Mouse (Mus musculus) v-Abl transformed pro-B cells (cell line): ENCODE measurements around the gene Trove2.

Experiments used
- in situ Hi-C, 2 experiments: fragments of 400-800 bp; cut with MboI; formaldehyde crosslinking; loops; one replicate each; pipeline ENCODE4 v1.15.1; 2025; ENCODE audit not compliant: unreplicated experiment in 2 of 2

The Trove2 gene

DNA sequence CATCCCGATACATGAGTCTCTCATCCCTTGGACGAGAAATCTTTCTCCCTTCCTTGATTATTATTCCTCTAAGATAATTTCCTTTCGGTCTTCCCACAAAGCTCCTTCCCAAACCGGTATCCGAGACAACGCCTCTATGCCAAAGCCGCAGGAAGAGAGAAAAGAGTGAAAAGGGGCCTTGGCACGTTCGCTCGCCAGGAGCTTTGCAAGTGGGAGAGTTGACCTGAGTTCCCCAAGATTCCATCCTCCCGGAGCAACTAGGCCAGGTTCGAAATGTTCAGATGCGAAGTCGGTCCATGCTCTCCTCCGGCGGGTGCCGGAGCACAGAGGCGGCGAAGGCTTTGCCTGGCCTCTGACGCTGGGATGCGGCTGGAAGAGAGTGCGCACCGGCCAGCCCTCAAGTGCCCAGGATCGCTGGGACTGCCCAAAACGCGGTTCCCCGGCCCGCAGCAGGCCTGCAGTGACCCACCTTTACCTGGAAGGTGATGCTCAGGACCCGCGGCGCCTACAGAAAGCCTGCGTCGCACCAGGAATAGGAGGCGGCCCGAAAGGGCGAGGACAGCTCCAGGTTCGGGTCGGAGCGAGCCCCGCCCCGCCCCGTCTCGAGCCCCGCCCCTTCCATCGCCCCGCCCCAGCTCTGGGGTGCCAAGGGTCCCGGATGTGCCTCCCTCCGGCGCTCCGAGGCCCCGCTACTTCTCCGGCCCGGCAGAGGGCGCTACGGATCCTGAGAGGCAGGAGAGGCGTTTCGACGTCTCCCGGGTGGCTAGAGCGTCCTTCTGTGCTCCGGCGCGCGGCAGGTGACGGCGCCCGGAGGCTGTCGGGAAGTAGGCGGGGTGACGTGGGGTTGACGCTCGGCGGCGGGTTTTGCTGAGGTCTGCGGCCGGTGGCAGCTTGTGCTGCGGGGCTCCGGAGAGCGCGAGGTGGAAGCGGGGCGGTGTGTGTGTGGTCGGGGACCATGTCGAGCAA lies at the start of gene Trove2, which contains the start of gene Uchl5:
TSS of gene Trove2 (minus strand) at position 623 of the 966 bp plus-strand sequence.
TSS of gene Uchl5 (plus strand) at position 827 of the 966 bp plus-strand sequence.
- in situ Hi-C loops: loop anchor here (25.0 kb wide), 1 partner anchor 986 kb away; no protein-coding TSS in a partner anchor

DNA sequence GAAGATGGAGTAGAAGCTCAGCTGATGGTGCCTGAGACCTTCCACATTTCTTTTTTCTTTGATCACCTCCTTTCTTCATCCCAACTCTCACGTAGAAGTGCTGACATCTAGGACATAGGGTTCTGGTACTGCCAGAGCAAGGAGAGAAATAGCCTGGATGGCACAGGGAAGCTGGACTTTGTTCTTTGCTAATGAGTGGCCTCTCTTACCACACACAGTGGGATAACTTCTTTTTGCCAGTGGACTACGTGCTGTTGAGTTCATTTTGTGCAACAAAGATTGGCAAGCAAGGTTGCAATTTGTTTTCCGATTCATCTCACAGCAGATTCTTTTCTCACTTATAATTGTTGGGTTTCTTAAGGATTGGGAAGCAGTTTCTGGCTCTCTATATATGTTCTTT lies 45.8 kb upstream of the Trove2 start:
- in situ Hi-C loops: no loop called here

DNA sequence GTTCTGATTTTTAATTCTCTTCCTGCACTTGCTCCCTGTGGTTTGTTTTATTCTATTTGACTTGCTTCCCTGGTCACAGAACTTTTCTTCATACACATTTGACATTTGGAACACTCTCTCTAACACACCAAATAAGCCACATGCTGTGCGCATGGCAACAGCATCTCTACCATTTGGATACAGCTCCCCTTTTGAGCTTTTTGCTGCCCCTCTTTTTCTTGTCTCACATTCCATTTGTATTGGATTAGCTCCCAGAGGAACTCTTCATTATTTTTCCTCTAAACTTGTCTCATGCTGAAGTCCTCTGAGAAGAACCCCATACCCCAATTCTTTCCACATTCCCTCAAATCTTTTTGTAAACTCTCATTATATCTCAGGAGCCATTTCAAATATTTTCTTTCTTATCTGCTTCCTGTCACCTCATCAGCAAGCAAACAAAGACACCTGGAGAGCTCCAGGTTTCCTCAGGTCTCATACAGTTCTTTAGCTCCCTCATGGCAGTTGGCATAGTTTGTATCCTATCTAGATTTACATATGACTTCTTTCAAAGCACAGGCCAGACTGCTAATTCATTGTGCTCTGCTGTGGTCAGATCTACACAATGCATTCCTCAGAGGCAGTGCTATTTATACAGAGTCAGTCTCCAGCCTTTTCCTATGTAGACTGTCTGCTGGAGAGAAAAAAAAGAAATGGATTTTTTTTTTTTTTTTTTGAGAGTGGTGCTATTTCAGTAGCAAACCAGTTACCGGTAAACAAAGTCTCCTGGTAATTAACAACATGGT lies 43.4 kb upstream of the Trove2 start:
- in situ Hi-C loops: no loop called here

DNA sequence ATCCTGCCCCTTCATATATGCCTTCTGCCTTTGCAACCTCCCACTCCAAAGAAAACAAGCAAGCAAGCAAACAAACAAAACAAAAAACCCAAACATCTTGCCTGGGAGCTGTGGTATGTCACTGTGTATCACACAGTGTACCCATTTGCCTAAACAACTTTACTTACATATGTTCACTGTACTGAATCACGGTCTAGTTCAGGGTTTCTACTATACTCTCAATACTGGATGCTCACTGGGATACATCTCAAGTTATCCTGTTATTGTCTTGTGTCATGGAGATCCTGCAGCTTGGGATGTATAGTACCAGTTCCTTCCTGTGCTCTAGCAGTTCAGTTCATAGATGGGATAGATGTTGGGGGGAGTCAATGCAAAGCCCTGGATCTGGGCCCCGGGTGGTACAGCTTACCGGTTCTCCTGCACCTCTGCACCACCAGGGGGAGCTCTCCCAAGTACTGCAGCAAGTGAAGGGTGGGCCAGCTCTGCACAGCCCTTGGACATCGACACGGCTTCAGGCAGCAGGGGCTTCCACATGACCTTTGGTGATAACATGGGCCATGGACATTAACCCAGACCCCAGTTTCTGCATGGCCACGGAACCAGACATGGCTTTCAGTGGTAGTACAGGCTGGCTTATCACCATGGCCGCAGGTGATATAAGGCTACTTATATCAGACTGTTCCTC lies 37.0 kb upstream of the Trove2 start:
- in situ Hi-C loops: loop anchor here (5.0 kb wide), 3 partner anchors 103 to 373 kb away; partner anchors contain the start of gene Rgs2 (in 1 of the 2)

DNA sequence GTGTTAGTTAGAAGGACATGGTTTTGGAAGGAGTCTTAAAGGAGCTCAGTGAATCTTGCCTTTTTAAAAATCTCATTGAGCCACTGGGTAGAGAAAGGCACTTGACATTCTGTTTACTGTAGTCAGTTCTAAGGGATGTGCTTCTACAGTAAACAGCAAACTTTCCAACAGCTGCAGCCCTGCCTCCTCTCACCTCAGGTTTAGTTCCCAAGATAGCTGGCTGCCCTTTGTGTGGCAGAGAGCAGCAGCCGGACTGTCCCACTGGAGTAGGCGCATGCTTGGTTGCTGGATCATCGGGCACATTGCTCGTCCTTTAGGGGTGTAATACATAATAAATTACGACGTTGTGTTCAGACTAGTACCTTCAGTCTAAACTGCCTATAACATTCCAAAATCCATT lies 32.2 kb upstream of the Trove2 start:
- in situ Hi-C loops: loop anchor here in 1 of 2 experiments (5.0 kb wide), 4 partner anchors 193 to 568 kb away; partner anchors contain the start of gene Rgs2

DNA sequence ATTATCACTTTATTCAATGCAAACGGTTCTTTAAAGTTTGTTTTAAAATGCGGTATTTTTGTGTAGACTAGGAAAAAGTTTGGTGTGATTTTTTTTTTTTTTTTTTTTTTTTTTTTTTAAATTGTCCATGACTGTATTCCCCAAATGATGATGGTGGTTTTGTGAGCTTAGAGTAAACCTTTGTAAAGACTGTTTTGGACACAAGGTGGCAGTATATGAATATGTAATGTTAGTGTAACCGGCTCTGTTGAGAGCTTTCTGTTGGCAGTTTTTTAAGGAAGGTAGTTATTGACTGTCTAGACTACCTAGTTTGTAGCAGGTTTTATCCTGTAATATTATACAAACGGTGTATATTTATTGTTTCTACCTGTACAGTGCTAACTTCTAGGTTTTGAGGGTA lies 26.7 kb upstream of the Trove2 start:
- in situ Hi-C loops: loop anchor here in 1 of 2 experiments (5.0 kb wide), 2 partner anchors 439 to 574 kb away; no protein-coding TSS in a partner anchor

DNA sequence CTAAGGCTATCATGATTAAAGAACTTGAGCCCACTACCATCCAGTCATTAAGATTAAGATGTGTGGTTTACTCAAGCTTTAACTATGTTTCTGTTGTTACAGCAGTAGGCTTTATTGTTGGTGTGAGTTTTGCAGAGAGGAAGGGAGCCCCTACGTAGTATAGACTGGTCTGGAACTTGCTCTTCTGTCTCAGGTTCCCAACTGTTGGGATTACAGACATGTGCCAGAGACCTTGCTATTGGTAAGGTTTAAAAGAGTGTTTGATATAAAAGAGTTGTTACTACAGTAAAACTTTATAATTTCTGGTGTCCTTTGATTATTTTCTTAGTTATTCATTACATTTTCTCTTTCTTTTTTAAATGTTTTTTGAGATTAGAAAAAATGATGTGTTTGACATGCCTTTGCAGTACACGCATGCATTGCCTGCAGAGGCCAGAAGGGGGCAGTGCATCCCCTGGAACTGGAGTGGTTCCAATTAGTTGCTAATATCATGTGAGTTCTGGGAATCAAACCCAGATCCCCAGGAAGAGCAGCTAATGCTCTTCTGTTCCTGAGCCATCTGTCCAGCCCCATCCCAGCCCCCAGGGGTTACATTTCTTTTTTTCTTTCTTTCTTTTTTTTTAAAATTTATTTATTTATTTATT lies 11.8 kb upstream of the Trove2 start:
- in situ Hi-C loops: loop anchor here (25.0 kb wide), 1 partner anchor 974 kb away; no protein-coding TSS in a partner anchor

DNA sequence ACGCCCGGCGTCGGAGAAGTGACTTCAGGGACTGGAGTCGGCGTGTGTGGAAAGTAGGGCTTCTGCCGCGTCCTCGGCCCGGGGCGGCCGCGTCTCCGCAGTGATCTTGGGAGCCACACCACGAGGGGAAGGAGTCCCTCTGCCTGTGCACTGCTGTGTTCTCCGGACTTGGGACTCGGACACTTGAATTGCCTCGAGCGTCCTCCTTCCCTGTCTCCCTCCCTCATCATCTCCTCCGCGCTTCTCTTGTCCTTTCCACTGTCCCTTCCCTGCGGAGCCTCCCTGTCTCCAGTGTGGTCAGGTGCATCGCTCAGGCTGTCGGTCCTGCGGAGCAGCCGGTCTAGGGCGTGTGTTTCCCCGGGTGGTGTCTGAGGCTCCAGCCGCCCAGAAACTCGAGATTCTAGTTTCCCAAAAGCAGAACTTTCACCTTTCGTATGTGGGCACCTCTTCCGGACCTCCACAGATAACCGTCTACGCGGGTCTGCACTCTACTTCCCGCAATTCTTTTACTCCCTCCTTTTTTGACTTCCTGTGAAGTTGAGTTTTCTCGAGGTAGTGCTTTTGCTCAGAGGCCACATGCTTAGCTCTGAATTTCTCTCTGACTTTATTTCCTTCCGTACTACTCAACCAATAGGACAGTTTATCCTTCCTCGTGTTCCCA lies 820 bp upstream of the Trove2 start:
- in situ Hi-C loops: loop anchor here (25.0 kb wide), 1 partner anchor 985 kb away; no protein-coding TSS in a partner anchor

DNA sequence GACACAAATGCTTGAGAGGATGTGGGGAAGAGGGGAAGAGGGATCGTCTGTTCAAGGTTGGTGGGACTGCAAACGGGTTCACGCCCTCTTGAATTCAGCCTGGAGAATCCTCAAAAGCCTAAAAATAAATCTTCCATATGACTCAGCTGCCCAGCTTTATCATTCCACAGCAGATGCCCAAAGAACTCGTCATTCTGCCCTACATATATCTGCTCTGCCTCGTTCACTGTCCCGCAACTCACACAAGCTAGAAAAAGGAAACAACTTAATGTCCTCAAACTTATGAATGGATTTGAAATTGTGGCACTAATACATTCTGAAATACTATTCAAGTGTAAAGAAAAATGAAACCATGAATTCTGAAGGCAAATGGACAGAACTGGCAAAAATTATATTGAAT lies 3.0 kb downstream of the Trove2 start:
- in situ Hi-C loops: no loop called here

DNA sequence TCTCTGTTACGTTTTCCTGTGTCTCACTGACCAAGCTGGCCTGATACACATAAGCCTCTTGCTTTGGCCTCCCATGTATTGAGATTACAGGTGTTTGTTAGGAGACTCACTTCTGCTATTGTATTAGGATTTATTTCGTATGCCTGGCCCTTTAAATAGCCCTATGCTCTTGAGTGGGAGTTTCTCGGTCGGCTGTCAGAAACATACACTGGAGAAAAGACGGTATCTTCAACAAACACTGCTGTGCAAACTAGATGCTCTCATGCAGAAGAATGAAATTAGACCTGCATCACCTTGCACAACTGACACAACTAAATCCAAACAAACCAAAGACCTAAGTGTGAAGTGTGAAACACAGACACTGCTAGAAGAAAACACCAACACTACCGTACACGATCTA lies 3.8 kb downstream of the Trove2 start:
- in situ Hi-C loops: no loop called here

DNA sequence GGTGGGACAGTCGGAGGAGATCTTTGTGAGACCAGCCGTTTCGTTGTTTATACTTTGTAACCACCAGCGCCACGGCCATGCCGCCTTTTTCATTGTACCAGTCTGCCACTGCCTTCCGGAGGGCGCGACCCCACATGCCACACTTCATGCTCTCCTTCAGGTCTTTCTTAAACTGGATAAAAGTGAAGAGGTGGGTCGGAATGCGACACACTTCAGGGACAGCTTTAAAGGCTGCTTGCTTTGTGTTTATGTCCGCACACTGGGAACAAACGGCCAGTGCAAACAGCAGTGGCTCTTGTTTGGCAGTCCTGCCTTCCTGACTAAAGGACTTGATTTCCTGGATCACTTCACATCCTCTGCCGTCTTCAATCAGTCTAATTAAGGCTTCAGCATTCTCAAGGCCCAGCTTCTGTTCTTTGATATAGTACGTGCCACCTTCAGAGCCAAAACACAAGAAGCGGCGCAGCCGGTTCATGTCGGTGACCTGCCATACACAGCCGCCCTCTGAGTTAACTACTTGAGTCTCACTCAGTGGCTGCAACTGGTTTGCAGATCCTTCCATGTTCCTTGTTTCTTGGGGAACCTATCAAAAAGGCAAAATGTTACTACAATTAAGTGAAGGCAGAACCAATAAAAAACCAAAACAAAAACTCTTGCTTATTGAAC lies 6.3 kb downstream of the Trove2 start:
- in situ Hi-C loops: no loop called here

DNA sequence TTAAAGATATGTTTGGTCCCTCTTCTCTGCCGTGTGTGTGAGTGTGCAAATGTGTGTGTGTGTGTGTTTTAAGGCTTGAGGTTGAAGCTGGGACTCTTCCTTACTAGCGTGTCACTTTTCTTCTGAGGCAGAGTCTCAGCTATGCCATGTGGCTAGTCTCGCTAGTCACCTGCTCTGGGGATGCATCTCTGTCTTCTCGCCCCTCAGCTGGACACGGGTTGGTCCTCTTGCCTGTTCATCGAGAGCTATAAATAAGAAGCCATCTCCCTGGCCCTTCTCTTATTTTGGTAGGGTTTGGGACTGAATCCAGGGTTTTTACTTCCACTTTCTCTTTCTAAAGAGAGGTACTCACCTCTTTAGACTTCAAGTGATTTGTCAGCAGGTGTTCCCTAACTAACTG lies 10.6 kb downstream of the Trove2 start:
- in situ Hi-C loops: no loop called here

DNA sequence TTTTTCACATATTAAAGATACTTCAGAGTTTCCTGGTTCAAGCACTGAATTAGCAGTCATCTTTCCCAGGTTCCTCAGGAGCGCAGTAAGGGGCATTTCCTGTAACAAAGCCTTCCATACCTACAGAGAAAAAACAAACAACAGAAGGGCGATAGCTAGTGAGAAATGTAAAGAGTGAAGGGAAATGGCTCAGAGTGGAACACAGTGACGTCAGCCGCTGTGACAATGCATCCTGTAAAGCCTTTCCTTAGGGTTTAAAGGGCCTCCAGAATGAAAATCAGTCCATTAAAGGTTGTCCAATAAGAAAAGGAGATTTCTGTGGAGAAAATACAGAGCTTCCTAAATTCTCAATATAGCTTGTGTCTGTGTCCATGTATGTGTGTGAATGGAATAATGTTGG lies 11.1 kb downstream of the Trove2 start:
- in situ Hi-C loops: no loop called here

DNA sequence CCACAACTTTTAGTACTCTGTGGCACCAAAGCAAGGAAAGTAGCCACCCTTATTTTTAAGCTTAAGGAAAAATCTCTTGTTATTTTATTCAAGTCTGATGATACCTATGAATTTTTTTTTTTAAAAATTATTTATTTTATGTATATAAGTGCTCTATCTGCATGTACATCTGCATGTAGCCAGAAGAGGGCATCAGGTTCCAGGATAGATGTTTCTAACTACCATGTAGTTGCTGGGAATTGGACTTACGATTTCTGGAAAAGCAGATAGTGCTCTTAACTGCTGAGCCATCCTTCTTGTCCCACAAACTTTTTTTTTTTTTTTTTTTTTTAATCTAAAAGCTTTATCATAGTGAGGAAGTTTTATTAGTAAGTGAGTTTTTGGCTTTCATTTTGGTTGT lies 12.4 kb downstream of the Trove2 start:
- in situ Hi-C loops: no loop called here

DNA sequence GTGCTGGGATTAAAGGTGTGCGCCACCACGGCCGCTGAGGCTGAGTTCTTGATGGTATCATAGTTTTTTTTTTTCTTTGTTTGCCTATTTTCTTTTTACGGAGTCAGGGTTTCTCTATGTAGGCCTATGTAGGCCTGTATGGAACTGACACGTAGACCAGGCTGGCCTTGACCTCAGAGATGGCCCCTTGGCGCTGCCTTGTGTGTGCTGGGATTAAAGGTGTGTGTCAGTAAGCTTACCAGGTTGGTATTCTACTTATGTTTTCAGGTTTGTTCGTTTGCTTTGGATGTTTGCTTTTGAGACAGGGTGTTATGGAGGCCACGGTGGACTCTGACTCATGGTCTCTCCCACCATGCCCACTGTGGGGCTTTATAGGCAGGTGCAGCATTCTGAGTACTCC lies 14.7 kb downstream of the Trove2 start:
- in situ Hi-C loops: no loop called here

DNA sequence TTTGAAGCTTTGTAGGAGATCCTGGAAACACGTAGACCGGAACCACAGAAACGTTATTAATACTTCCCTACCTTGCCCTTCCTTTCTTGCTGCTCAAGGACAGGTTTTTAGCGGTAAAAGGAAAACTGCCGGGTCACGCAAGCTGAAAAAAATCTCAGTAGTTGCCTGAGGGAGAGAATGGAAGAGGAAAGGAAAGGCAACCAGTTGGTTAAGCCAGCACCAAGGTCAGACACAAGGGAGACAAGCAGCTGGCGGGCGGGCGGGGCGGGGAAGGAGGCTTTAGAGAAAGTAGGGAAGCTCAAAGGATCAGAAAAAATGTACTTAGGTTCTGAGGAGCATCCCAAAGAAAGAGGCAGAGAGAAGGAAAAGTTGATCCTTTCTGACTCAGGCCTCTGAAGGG lies 31.0 kb downstream of the Trove2 start:
- in situ Hi-C loops: no loop called here

DNA sequence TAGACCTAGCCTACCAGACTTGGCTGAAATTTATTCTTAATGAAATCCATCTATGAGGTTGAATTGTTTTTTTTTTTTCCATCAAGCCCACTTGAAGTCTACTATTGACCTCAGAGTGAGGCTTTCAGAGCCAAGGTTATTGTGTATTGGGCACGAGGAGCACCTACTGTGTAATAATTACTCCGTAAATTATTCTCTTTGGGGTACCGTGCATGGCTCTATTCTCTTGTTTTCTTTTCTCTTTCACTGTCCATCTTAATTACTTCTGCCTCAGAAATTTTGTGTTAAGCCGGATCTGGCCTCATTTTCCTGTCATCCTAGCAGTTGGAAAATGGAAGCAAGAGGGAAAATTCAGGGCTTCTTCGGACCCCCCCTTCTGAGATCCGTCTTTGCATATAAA lies 34.7 kb downstream of the Trove2 start:
- in situ Hi-C loops: no loop called here

DNA sequence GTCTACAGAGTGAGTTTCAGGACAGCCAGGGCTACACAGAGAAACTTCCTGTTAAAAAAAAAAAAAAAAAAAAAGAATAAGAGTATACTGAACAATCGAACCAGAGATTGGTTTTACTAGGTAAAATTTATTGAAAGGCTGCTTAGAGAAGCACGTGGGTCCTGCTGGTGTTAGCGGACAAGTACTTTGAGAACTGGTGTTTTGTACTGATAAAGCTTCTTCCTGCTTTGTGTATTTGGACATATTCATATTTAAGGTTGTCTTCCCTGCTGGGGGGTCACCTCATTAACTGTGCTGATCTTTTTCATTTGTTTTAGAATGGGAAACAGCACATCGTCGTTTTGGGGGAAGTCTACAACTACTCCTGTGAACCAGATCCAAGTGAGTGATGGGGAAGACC lies 35.5 kb downstream of the Trove2 start:
- in situ Hi-C loops: no loop called here

DNA sequence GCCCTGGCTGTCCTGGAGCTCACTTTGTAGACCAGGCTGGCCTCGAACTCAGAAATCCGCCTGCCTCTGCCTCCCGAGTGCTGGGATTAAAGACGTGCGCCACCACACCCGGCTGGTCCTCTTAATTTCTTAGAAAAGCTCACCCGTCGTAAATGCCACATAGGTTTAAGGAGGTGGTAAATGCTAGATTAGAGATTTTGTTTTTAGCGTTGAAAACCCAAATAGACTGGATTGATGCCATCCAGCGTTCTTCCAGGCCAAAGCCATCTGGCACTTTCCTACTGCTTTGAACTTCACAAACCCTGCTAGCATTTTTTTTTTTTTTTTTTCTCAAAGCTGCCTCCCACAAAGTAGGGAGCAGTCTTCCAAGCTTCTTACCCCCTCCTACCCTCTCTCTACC lies 36.3 kb downstream of the Trove2 start:
- in situ Hi-C loops: no loop called here
